Mouse (Mus musculus) cerebellum, adult 18-20 months (tissue): ENCODE data around the gene Ndrg4.

Experiments
- DNase-seq, 2 experiments: peaks; one replicate each; pipeline ENCODE4 v3.0.0; 2021

Gene Ndrg4

GRCm38 (mm10) chr8:95727625-95728024 lies 50.8 kb downstream of the Ndrg4 start:
- DNase-seq, result no peak

DNA sequence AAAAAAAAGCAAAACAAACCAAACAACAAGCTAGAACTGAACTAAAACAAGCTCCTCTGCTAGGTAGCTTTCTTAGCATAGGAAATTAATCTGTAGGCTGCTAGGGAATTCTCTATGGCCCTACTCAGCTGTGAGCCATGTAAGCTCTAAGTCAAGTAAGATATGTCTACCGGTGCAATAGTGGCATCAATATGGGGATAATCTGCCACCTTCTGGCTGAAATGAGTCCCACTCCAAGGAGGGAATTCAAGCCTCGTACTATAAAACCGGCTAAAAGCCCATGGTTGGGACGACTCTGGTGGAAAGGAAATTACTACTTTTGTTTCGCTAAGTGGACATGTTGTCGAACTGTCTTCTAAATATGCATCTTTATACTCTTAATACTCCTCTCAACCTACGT lies 61.8 kb downstream of the Ndrg4 start:
- peak in 1 of 2 experiments; percentile 13 for DNase-seq

- DNase-seq, result no peak
These were observed 65.0 kb downstream of the Ndrg4 start for GRCm38 (mm10) chr8:95741732-95742131.

DNA sequence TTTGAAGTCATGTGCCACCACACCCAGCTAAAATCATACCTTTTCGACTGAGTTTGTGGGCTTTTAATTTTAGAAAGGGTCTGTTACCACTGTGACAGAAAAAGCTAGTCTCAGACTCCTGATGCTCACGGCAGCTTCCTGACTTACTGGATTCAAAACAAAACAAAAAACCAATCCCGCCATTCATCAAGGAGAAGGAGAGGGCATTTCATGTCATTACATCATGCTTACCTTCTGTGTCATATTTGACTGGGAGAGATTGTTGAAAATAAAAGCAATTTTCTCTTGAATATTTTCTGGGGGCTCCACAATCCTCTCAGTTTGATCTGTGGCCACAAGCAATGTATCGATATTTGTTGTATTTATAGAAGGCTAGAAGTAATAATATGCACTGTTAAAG lies 71.2 kb downstream of the Ndrg4 start:
- no peak for DNase-seq

DNA sequence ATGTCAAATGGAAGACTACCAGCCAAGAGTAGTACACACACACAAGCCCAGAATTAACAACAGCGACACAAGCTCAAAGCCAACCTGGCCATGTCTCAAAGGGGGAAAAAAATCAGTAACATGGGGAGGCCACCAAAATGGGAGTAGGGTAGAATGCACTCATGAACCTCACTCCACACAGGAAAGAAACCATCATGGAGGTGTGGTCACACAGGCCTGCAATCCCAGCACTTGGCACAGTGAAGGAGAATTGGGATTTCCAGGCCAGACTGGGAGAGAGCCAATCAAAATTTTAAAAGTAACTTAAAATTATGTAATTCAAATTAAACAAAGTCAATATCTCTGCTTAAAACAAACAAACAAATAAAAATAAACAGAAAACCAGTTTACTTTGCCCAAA lies 75.1 kb downstream of the Ndrg4 start:
- DNase-seq, result no peak

- no peak for DNase-seq
These were observed 83.5 kb downstream of the Ndrg4 start for GRCm38 (mm10) chr8:95760323-95760722.

GRCm38 (mm10) chr8:95764133-95764532 lies 87.4 kb downstream of the Ndrg4 start:
- DNase-seq, result no peak
